Mouse (Mus musculus) forebrain, postnatal 0 days (tissue): Measurements from ENCODE around the gene Sez6. TPM values are rescaled to one million over a fixed set of nuclear protein-coding genes. Genes with fewer than 3 reads are reported as not detected.
A peak's percentile ranks its signal among the peaks of the same experiment; 100 is the strongest.

Experiments
- ATAC-seq: fragments of 200-750 bp; cut with Nextera tagmentation; 2 replicates; pipeline ENCODE4 v1.8.0; 2017; ENCODE audit warnings: mild to moderate bottlenecking, moderate library complexity
- DNase-seq: peaks from one replicate; pipeline ENCODE4 v3.0.0-alpha.2; 2015
- H3K27ac ChIP-seq: fragments of 300-500 bp; sonication (generic); 2 replicates; pipeline ENCODE4 v1.5.1; 2014; ENCODE audit warnings: low read depth, mild to moderate bottlenecking, antibody characterized with exemption, low read length, moderate library complexity, mixed read lengths
- H3K27me3 ChIP-seq: fragments of 300-500 bp; sonication (generic); 2 replicates; pipeline ENCODE4 v1.6.1; 2014; ENCODE audit warnings: mild to moderate bottlenecking, low read length, mixed read lengths; ENCODE audit not compliant: insufficient read depth
- H3K36me3 ChIP-seq: fragments of 300-500 bp; sonication (generic); 2 replicates; pipeline ENCODE4 v1.6.1; 2014; ENCODE audit warnings: mild to moderate bottlenecking, moderate library complexity; ENCODE audit not compliant: insufficient read depth
- H3K4me1 ChIP-seq: fragments of 300-500 bp; sonication (generic); 2 replicates; pipeline ENCODE4 v1.6.1; 2014; ENCODE audit warnings: antibody characterized with exemption; ENCODE audit not compliant: insufficient read depth
- H3K4me2 ChIP-seq: fragments of 300-500 bp; sonication (generic); 2 replicates; pipeline ENCODE4 v1.6.1; 2014; ENCODE audit warnings: low read depth, mild to moderate bottlenecking, moderate library complexity
- H3K4me3 ChIP-seq: fragments of 300-500 bp; sonication (generic); 2 replicates; pipeline ENCODE4 v1.5.1; 2014; ENCODE audit warnings: low read depth, low read length, mixed read lengths
- H3K9ac ChIP-seq: fragments of 300-500 bp; sonication (generic); 2 replicates; pipeline ENCODE4 v1.6.1; 2014; ENCODE audit warnings: mild to moderate bottlenecking
- H3K9me3 ChIP-seq: fragments of 300-500 bp; sonication (generic); 2 replicates; pipeline ENCODE4 v1.6.1; 2016; ENCODE audit warnings: low read length
- CTCF ChIP-seq: sonication (generic); IDR thresholded peaks from 2 replicates; pipeline ENCODE4 v1.5.1; 2016; ENCODE audit warnings: antibody characterized with exemption, control low read depth, low read depth
- WGBS: fragments of 180-500 bp; shearing (Covaris S2); extraction: QIAGEN DNeasy Blood & Tissue Kit; methylation state at CpG from one replicate; pipeline ENCODE4 v1.1.7; 2014; 5-methylcytosine and 5-hydroxymethylcytosine counted together
- polyA plus RNA-seq: library from polyadenylated mRNA; unstranded; fragments of >200 nt; fragmentation: Nextera tagmentation; extraction: Ambion mirVana; gene quantifications from 2 replicates; pipeline ENCODE4 v1.2.1, GENCODE M21; 2015
- total RNA-seq: library from RNA; depleted of rRNA; stranded (reverse); fragments of >200 nt; gene quantifications from 2 replicates; pipeline ENCODE4 v1.2.3, GENCODE M21; 2014; rRNA removed

Sez6 gene
- 150 and 194 TPM in 2 replicates for total RNA-seq
- polyA plus RNA-seq = 183 and 214 TPM in 2 replicates

- H3K4me1 ChIP-seq = peaks cover 28% of the 10 kb centered on the region
- peak within 1 kb of the TSS; percentile 97 for H3K9ac ChIP-seq
- WGBS = 1% methylated on average over 77 of the region's 94 CpGs
- no peaks in the 10 kb centered on the region for H3K36me3 ChIP-seq
- H3K9me3 ChIP-seq = no peaks in the 10 kb centered on the region
- peak; percentile 48 for TF ChIP-seq CTCF
- peak within 1 kb of the TSS; percentile 96 for H3K27ac ChIP-seq
- peak within 1 kb of the TSS; percentile 94 for H3K4me3 ChIP-seq
- DNase-seq (peak; percentile 93), ATAC-seq (peak; percentile 90)
- peak within 1 kb of the TSS; percentile 70 for H3K4me2 ChIP-seq
- H3K27me3 ChIP-seq = no peaks in the 10 kb centered on the region
Observed at GRCm38 (mm10) chr11:77930751-77931540, at the start of gene Sez6. Gene Sez6 (plus strand): TSS chr11:77930800.

- ATAC-seq = no peak
- 60% methylated on average over 10 of the region's 10 CpGs for WGBS
Observed at GRCm38 (mm10) chr11:77884524-77885245, 45.9 kb upstream of the Sez6 start.

GRCm38 (mm10) chr11:77885246-77885575 lies 45.4 kb upstream of the Sez6 start:
- H3K4me1 ChIP-seq = peaks cover 27% of the 10 kb centered on the region
- H3K36me3 ChIP-seq = no peaks in the 10 kb centered on the region
- no peak overlapping the region for H3K4me3 ChIP-seq
- WGBS = 29% methylated on average over 8 of the region's 8 CpGs
- H3K4me2 ChIP-seq = no peak overlapping the region
- DNase-seq (no peak), ATAC-seq (no peak)
- H3K27me3 ChIP-seq = no peaks in the 10 kb centered on the region
- no peak overlapping the region for H3K9ac ChIP-seq
- H3K9me3 ChIP-seq = no peaks in the 10 kb centered on the region
- H3K27ac ChIP-seq = no peak overlapping the region
- no peak for TF ChIP-seq CTCF

More at GRCm38 (mm10) chr11:77884524-77885245, 45.9 kb upstream of the Sez6 start:
- no peak for TF ChIP-seq CTCF
- Histone ChIP-seq H3K4me2 (no peak overlapping the region), H3K9me3 (no peaks in the 10 kb centered on the region), H3K27ac (no peak overlapping the region), H3K9ac (no peak overlapping the region), H3K4me1 (peaks cover 25% of the 10 kb centered on the region), H3K36me3 (no peaks in the 10 kb centered on the region), H3K27me3 (no peaks in the 10 kb centered on the region), H3K4me3 (no peak overlapping the region)
- DNase-seq = no peak

GRCm38 (mm10) chr11:77887373-77887960 lies 43.1 kb upstream of the Sez6 start:
- DNase-seq (no peak), ATAC-seq (peak; percentile 83)
- Histone ChIP-seq H3K27ac (peak overlapping the region; percentile 81), H3K9ac (peak overlapping the region; percentile 28), H3K4me3 (no peak overlapping the region), H3K4me1 (peaks cover 29% of the 10 kb centered on the region), H3K4me2 (0 out of 2 replicates have a peak overlapping the region, but pooled peaks have one; percentile 8), H3K9me3 (no peaks in the 10 kb centered on the region), H3K27me3 (no peaks in the 10 kb centered on the region), H3K36me3 (no peaks in the 10 kb centered on the region)
- WGBS = 19% methylated on average over 17 of the region's 17 CpGs
- TF ChIP-seq CTCF = no peak

- TF ChIP-seq CTCF = no peak
- DNase-seq (no peak), ATAC-seq (no peak)
- Histone ChIP-seq H3K27ac (peak overlapping the region; percentile 29), H3K4me3 (no peak overlapping the region), H3K9me3 (no peaks in the 10 kb centered on the region), H3K36me3 (no peaks in the 10 kb centered on the region), H3K4me2 (no peak overlapping the region), H3K4me1 (peaks cover 40% of the 10 kb centered on the region), H3K9ac (no peak overlapping the region), H3K27me3 (no peaks in the 10 kb centered on the region)
- 87% methylated on average over 5 of the region's 5 CpGs for WGBS
Observed at GRCm38 (mm10) chr11:77888846-77889245, 41.8 kb upstream of the Sez6 start.

GRCm38 (mm10) chr11:77889484-77889883 lies 41.1 kb upstream of the Sez6 start:
- no peak overlapping the region for H3K4me2 ChIP-seq
- no peaks in the 10 kb centered on the region for H3K36me3 ChIP-seq
- no peaks in the 10 kb centered on the region for H3K9me3 ChIP-seq
- H3K4me3 ChIP-seq = no peak overlapping the region
- no peaks in the 10 kb centered on the region for H3K27me3 ChIP-seq
- peaks cover 45% of the 10 kb centered on the region for H3K4me1 ChIP-seq
- H3K9ac ChIP-seq = no peak overlapping the region
- 30% methylated on average over 1 of the region's 2 CpGs for WGBS
- no peak for ATAC-seq
- no peak overlapping the region for H3K27ac ChIP-seq
- DNase-seq = no peak
- no peak for TF ChIP-seq CTCF
